Mouse (Mus musculus) thymus, adult 18-20 months (tissue): ENCODE results near the gene Cxcl16.
A peak's percentile ranks its signal among the peaks of the same experiment; 100 is the strongest.
"Not testable (repeated sequence)": the region's sequence is repeated elsewhere in the genome, so short reads cannot be mapped to it uniquely, and the experiment has no call there.

ENCODE experiments used
- DNase-seq, 2 experiments: peaks; one replicate each; pipeline ENCODE4 v3.0.0; 2022; ENCODE audit warnings: mixed read lengths in 2 of 2

Cxcl16 gene

GRCm38 (mm10) chr11:70451797-70452498, 7.8 kb downstream of the Cxcl16 start, which contains the start of gene Med11:
Gene Med11 (plus strand): TSS chr11:70451919.
- peak; percentile 89 to 93 for DNase-seq

- DNase-seq = no peak
Observed at GRCm38 (mm10) chr11:70450926-70451325, 8.9 kb downstream of the Cxcl16 start.

GRCm38 (mm10) chr11:70447373-70447772, 12.4 kb downstream of the Cxcl16 start:
- DNase-seq = no peak

- no peak for DNase-seq
Observed at GRCm38 (mm10) chr11:70446756-70447155, 13.0 kb downstream of the Cxcl16 start.

- no peak for DNase-seq
Observed at GRCm38 (mm10) chr11:70444667-70445066, 15.1 kb downstream of the Cxcl16 start.

- no peak for DNase-seq
Observed at GRCm38 (mm10) chr11:70443964-70444363, 15.8 kb downstream of the Cxcl16 start.

- no peak for DNase-seq
Observed at GRCm38 (mm10) chr11:70441882-70442281, 17.9 kb downstream of the Cxcl16 start.

GRCm38 (mm10) chr11:70440637-70441036, 19.1 kb downstream of the Cxcl16 start:
- DNase-seq = no peak

- no peak for DNase-seq
Observed at GRCm38 (mm10) chr11:70438728-70439374, 20.9 kb downstream of the Cxcl16 start.

- no peak for DNase-seq
Observed at GRCm38 (mm10) chr11:70437426-70437825, 22.4 kb downstream of the Cxcl16 start.

GRCm38 (mm10) chr11:70435476-70435875, 24.3 kb downstream of the Cxcl16 start:
- DNase-seq = peak; percentile 51 to 73

- DNase-seq = no peak
Observed at GRCm38 (mm10) chr11:70433951-70434350, 25.8 kb downstream of the Cxcl16 start.

- DNase-seq = no peak
Observed at GRCm38 (mm10) chr11:70433569-70433943, 26.2 kb downstream of the Cxcl16 start.

- no peak for DNase-seq
Observed at GRCm38 (mm10) chr11:70432895-70433568, 26.8 kb downstream of the Cxcl16 start.

- DNase-seq = peak; percentile 99 to 100
Observed at GRCm38 (mm10) chr11:70432048-70432894, 27.5 kb downstream of the Cxcl16 start, which contains the start of gene Arrb2. Gene Arrb2 (plus strand): TSS chr11:70432635.

- DNase-seq = no peak
Observed at GRCm38 (mm10) chr11:70431574-70431973, 28.2 kb downstream of the Cxcl16 start.

GRCm38 (mm10) chr11:70426598-70426997, 33.2 kb downstream of the Cxcl16 start:
- DNase-seq = not testable (repeated sequence)

- no peak for DNase-seq
Observed at GRCm38 (mm10) chr11:70419486-70419885, 40.3 kb downstream of the Cxcl16 start.

- no peak for DNase-seq
Observed at GRCm38 (mm10) chr11:70418199-70418598, 41.6 kb downstream of the Cxcl16 start.

GRCm38 (mm10) chr11:70413961-70414360, 45.8 kb downstream of the Cxcl16 start:
- DNase-seq = peak in 1 of 2 experiments; percentile 63

GRCm38 (mm10) chr11:70412591-70412990, 47.2 kb downstream of the Cxcl16 start:
- no peak for DNase-seq

GRCm38 (mm10) chr11:70410297-70410643, 49.5 kb downstream of the Cxcl16 start:
- no peak for DNase-seq
